Comparison of ENCODE assay signal across 8 mouse cellular contexts in the genomic region with DNA sequence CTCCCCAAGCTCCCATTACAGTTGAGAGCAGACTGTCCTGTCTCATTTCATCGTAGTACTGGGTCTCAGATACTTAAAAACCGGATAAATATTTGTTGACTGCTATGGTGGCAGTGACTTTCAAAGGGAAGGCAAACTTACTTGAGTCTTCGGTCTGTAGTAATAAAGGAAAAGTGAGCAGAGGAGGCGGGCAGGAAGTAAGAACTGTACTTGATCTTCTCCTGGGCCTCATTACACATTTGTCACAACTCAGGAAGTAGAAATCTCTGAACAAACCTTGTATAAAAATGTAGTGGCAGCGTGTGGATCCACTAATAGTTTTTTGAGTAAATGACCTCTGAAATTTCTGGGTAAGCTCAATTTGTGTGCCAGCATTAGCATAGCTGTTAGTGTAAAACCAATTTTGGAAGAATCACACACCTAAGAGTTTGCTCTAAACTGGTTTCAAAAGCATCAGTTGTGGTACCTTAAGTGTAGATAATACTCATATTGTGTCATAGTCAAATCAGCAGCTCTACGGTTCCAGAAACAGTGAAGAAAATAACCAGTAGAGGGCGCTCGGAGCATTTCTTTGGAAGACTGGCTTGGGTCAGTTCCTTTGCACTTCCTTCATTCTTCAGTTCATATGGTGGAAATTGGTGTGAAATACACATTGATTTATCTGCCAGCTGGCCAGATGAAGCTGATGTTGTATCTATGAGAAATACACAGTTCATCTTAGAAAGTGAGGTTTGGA. TPM values are rescaled to one million over a fixed set of nuclear protein-coding genes. Genes with fewer than 3 reads are reported as not detected.
A peak's percentile ranks its signal among the peaks of the same experiment; 100 is the strongest.
DNase-seq lines count a peak whose midpoint lies in the region; ATAC-seq lines count a peak whose summit lies in the region.
"Had no signal": no experiment of that assay in that cellular context is flagged by ENCODE, and none has a peak within 500 bp of the region (broad histone marks: within the 10 kb centered on the region; RNA-seq: fewer than 3 reads in every experiment).

No protein-coding gene starts in this region.

- peak; percentile 87 for DNase-seq in 3T3-L1 (ENCODE audit: low read depth, low spot score)
- DNase-seq in CD4-positive helper T cell, adult 2 months (ENCODE audit: low read depth, low spot score), result peak; percentile 60
- DNase-seq in adrenal gland, postnatal 36 days, result peak; percentile 49 to 70
- peak; percentile 75 for DNase-seq in embryonic facial prominence, embryonic 14.5 days (ENCODE audit: low spot score)
- DNase-seq in liver, embryonic 13.5 days, result peak; percentile 30
- peak; percentile 91 for DNase-seq in retina, embryonic 14.5 days (ENCODE audit: low spot score)

- no peak for ATAC-seq in embryonic facial prominence, embryonic 14.5 days (ENCODE audit: low read depth)
- peak; percentile 51; the same call in 1 of the 2 replicates for ATAC-seq in intestine, embryonic 15.5 days
- no peak for ATAC-seq in liver, embryonic 13.5 days (ENCODE audit: low read depth)

- no peaks in the 10 kb centered on the region for H3K27me3 ChIP-seq in embryonic facial prominence, embryonic 14.5 days (replicated peaks; ENCODE audit: control insufficient read depth, insufficient read depth, low read length)
- H3K27me3 ChIP-seq in intestine, embryonic 15.5 days (replicated peaks), result no peaks in the 10 kb centered on the region
- H3K27me3 ChIP-seq in liver, embryonic 13.5 days, result no peaks in the 10 kb centered on the region

- no peaks in the 10 kb centered on the region for H3K4me1 ChIP-seq in embryonic facial prominence, embryonic 14.5 days (ENCODE audit: control insufficient read depth, insufficient read depth, low read length)
- no peaks in the 10 kb centered on the region for H3K4me1 ChIP-seq in intestine, embryonic 15.5 days (replicated peaks)
- H3K4me1 ChIP-seq in liver, embryonic 13.5 days (replicated peaks), result 0 out of 2 replicates have a peak, but pooled peaks cover 6% of the 10 kb centered on the region

- H3K36me3 ChIP-seq in embryonic facial prominence, embryonic 14.5 days (ENCODE audit: control insufficient read depth, insufficient read depth, low read length), result peaks cover 76% of the 10 kb centered on the region
- H3K36me3 ChIP-seq in intestine, embryonic 15.5 days, result peaks cover 29% of the 10 kb centered on the region
- H3K36me3 ChIP-seq in liver, embryonic 13.5 days, result peaks cover 77% of the 10 kb centered on the region

- WGBS in embryonic facial prominence, embryonic 14.5 days, result 61% methylated on average over 8 of the region's 8 CpGs
- WGBS in intestine, embryonic 15.5 days, result 53% methylated on average over 8 of the region's 8 CpGs
- WGBS in liver, embryonic 13.5 days (ENCODE audit: insufficient replicate concordance), result 55% methylated on average over 8 of the region's 8 CpGs

- no peak overlapping the region for H3K4me3 ChIP-seq in embryonic facial prominence, embryonic 14.5 days (ENCODE audit: low read depth, low read length)
- no peak overlapping the region for H3K4me3 ChIP-seq in intestine, embryonic 15.5 days (replicated peaks)
- no peak overlapping the region for H3K4me3 ChIP-seq in liver, embryonic 13.5 days (replicated peaks)
- H3K4me3 ChIP-seq: myocyte had no signal

- no peaks in the 10 kb centered on the region for H3K9me3 ChIP-seq in embryonic facial prominence, embryonic 14.5 days (ENCODE audit: control insufficient read depth, low read length)
- H3K9me3 ChIP-seq in intestine, embryonic 15.5 days, result no peaks in the 10 kb centered on the region
- no peaks in the 10 kb centered on the region for H3K9me3 ChIP-seq in liver, embryonic 13.5 days (replicated peaks)

- no peak overlapping the region for H3K27ac ChIP-seq in embryonic facial prominence, embryonic 14.5 days (replicated peaks; ENCODE audit: low read depth, low read length)
- no peak overlapping the region for H3K27ac ChIP-seq in intestine, embryonic 15.5 days
- no peak overlapping the region for H3K27ac ChIP-seq in liver, embryonic 13.5 days

- H3K9ac ChIP-seq in embryonic facial prominence, embryonic 14.5 days (ENCODE audit: low read depth, low read length), result no peak overlapping the region
- no peak overlapping the region for H3K9ac ChIP-seq in intestine, embryonic 15.5 days
- H3K9ac ChIP-seq in liver, embryonic 13.5 days, result no peak overlapping the region

- no peak overlapping the region for H3K4me2 ChIP-seq in embryonic facial prominence, embryonic 14.5 days (ENCODE audit: low read depth, low read length)
- H3K4me2 ChIP-seq in intestine, embryonic 15.5 days (replicated peaks), result no peak overlapping the region
- H3K4me2 ChIP-seq in liver, embryonic 13.5 days, result no peak overlapping the region

RNA-seq across cellular contexts. Expression of gene Zfp622, which starts 9.0 kb away (rescaled TPM):
- total RNA-seq in adrenal gland, postnatal 36 days (2021), result 10 to 100 TPM; 36.9 to 41.2 TPM
- 29.9 and 30.5 TPM in 2 replicates for polyA plus RNA-seq in embryonic facial prominence, embryonic 14.5 days (2014; fragmentation: Nextera tagmentation; extraction: Ambion mirVana)
- 31.8 and 34.9 TPM in 2 replicates for polyA plus RNA-seq in intestine, embryonic 15.5 days (2015; fragmentation: Nextera tagmentation; extraction: Ambion mirVana)
- polyA plus RNA-seq in liver, embryonic 13.5 days (2015; fragmentation: Nextera tagmentation; extraction: Ambion mirVana), result 15.3 and 16.0 TPM in 2 replicates

Comparison
In these comparisons a context has a peak if more than half of its experiments do, and no peak if none do; other contexts are left out.
1. DNase-seq: peak in every context shown above with its lines; median percentile 91 in retina, embryonic 14.5 days; 87 in 3T3-L1; 75 in embryonic facial prominence, embryonic 14.5 days; 60 in CD4-positive helper T cell, adult 2 months; 60 in adrenal gland, postnatal 36 days; 30 in liver, embryonic 13.5 days.